Mouse (Mus musculus) regulatory T cell (primary cell): Measurements from ENCODE around the gene Pde6d.

Experiments used
- in situ Hi-C: fragments of 300-600 bp; cut with MboI, MseI; formaldehyde crosslinking; loops from one replicate; pipeline ENCODE4 v1.15.1; 2025; ENCODE audit warnings: high pct_unique_total_duplicates

Pde6d gene

DNA sequence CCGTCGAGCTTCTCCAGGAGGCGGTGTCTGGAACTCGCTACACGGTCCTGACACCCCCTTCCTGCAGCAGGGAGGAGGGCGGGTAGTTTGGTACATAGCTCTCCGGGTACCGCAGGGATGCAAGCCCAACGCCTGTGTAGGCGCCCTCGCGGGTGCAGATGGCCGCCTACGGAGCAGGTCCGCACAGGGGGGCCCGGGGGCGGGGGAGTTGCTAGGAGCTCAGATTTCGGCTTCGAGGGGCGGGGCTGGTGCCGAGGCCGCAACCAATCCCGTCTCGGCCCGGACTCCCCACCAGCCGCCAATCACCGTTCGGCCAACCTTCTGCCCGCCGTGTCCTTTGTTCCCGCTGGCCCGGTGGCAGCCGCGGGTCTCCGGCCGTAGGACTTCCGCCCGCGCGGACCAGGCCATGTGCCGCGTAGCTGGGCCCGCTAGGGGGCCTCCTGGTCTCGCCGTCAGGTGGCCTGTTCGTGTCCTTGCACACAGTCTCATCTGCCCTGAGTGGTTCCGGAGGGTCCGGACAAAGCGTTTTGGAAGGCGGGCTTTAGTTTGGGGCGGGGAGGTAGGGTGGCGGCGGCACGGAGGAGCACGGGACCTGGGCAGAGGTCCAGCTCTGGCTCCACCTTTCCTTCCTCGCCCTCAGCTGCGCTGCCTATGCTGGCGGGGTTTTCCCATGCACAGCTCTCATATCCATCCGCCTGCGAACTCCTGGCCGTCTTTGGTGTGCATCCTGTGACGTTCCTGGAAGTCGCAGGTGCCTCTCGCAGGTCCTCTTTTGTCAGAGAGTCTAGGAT is 78.3 kb downstream of the Pde6d start:
- in situ Hi-C loops = loop anchor here (5.0 kb wide), 2 partner anchors 33 to 67 kb away; no protein-coding TSS in a partner anchor

GRCm38 (mm10) chr1:86503165-86503747 is 79.2 kb downstream of the Pde6d start:
- in situ Hi-C loops = loop anchor here (5.0 kb wide), 2 partner anchors 34 to 66 kb away; no protein-coding TSS in a partner anchor

- in situ Hi-C loops = loop anchor here (5.0 kb wide), 2 partner anchors 35 to 65 kb away; no protein-coding TSS in a partner anchor
Observed at GRCm38 (mm10) chr1:86502221-86503048, 80.0 kb downstream of the Pde6d start.

GRCm38 (mm10) chr1:86501559-86501958 is 80.9 kb downstream of the Pde6d start:
- in situ Hi-C loops = loop anchor here (5.0 kb wide), 2 partner anchors 36 to 64 kb away; no protein-coding TSS in a partner anchor

DNA sequence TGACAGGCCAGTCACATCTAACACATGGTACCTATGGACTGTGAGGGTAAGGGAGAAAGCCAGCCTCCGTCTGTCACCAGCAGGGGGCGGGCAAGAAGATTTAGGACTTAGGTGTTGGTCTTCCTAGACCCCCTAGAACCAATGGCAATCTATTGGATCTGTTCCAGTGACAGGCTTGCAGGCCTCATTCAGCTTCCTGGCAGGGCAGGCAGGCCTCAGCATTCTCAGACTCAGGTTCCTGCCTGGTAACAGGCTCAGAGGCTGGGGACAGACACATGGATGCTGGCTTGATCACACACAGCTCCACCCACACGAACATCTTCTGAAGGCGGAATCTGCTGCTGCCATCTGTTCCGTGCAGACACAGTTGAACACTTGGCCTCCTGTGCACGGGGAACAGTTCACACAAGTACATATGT is 81.3 kb downstream of the Pde6d start:
- in situ Hi-C loops = loop anchor here (5.0 kb wide), 2 partner anchors 36 to 64 kb away; no protein-coding TSS in a partner anchor

DNA sequence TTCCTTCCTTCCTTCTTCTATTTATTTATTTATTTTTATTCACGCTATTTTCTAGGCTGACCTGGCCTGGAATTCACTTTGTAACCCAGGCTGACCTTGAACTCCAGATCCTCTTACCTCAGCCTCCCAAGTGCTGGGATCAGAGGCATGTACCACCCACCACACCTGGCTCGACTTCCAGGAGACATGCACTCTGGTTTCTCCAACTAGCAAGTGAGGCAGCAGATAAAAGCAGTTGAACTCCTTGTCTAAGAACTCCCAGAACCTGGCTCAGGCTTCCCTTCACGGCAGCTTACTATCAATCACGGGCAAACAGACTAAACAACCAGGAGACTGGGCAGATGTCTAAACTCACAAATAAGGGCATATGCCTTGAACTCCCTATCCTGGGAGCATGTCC is 81.7 kb downstream of the Pde6d start:
- in situ Hi-C loops = loop anchor here (5.0 kb wide), 2 partner anchors 37 to 63 kb away; no protein-coding TSS in a partner anchor

DNA sequence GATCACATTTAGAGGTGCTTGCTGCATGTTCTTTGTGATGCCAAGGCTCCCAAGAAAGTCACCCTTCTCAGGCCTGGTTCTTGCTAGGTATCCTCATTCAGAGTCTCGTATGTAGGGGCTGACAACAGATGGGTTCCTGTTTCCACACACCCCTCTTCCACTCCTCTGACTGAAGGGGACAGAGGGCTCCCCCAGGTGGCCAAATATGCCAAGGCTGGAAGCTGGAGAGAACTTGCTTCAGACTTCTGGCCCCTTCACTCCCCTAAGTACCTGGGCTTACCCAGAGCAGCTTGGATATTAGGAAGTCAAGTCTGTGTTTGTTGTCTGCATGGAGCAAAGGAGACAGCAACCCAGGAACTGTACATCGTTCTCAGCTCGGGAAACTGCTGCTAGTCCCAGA is 82.5 kb downstream of the Pde6d start:
- in situ Hi-C loops = loop anchor here (5.0 kb wide), 2 partner anchors 37 to 63 kb away; no protein-coding TSS in a partner anchor

DNA sequence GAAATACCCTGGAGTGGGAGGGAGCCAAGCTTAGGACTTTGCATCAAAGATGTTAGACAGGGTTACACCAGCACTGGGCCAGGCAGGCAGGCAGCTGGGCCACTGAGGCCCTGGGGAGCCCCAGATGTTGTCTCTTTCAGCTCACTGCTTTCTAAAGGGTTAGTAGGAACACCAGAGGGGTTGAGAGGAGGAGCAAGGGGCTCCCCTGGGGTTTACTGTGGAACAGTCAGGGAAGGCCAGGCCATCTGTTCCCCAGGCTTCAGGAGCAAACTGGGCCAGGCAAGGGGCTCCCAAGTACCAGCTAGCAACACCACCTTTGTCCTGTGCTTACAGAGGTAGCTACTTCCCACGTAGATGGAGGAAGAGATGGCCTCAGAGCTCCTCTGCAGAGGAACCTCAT is 83.8 kb downstream of the Pde6d start:
- in situ Hi-C loops = no loop called here

DNA sequence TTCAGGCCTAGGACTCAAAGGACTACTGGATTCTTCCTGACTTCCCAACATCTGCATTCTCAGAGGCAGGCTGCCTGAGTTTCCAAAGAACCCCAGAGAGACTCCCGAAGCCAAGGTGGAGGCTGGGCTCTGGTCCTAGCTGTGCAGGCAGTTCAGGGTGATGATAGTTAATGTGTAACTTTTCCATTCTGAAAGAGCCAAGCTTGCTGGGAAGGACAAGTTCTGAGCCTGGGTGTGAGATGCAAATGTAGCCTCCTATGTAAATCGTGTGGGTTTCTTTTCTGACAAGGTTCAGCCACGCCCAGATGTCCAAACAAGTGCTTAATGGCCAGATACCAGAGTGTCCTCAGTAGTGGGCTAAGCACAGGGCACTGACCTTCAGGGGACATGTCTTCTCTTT is 84.4 kb downstream of the Pde6d start:
- in situ Hi-C loops = no loop called here

DNA sequence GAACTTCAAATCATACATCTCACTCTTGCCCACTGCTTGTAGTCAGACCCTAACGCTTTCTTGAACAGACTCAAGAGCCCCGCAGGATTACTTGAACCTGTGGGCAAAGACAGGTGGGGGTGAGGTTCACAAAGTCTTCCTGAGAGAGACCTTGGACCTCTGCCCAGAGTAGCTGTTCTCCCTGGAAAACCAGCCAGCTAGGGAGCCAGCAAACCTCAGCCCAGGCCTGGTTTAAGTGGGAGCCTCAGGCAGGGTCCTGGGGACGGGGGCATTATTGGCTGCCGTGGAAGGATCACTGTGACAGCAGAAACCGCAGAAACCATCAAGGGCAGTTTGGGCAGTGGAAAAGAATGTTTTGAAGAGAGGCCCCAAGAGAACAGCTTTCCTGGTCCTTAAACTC is 85.1 kb downstream of the Pde6d start:
- in situ Hi-C loops = no loop called here

- in situ Hi-C loops = no loop called here
Observed at GRCm38 (mm10) chr1:86496340-86496739, 86.1 kb downstream of the Pde6d start.

- in situ Hi-C loops = no loop called here
Observed at GRCm38 (mm10) chr1:86493783-86494182, 88.6 kb downstream of the Pde6d start.
